Mouse (Mus musculus): ENCODE data around the gene Tmem248. TPM values are rescaled to one million over a fixed set of nuclear protein-coding genes. Genes with fewer than 3 reads are reported as not detected.

The Tmem248 gene
- total RNA-seq, 2 experiments from 2014 or later: 42.3 to 43.3 TPM

DNA sequence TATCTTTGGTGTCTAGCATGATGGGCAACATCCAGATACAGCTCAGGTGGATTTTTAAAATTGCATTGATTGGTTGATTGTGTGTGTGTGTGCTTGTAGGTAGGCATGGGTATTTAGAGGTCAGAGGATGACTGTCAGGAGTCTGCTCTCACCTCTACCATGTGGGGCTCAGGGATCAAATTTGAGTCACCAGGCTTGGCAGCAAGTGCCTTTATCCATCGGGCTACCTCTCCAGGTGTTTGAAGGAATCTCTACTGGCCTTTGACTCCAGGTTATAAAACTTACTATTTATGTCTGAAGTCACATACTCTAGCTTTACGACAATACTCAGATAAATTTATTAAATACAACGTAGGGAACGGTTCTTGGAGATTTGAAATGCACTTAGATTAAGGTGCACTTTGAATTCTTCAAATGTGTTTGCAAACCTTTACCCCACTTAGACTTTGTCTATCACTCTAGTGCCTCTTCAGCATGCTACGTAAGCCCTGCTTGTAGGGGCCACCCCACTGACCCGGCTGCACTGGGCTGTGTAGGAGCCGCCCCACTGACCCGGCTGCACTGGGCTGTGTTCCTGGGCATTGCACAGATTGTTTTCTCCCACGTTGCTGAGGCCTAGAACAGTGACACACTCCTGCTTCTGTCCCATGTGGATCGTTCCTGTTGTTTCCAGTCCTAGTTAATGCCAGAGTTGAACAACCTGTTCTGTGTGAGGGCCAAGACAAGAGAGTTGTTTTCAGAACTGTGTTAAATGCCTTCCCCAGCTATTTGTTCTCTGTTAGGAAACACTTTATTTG is 16.4 kb upstream of the Tmem248 start:
- DNase-seq (ENCODE audit: low spot score in 2 of 2): no peak

DNA sequence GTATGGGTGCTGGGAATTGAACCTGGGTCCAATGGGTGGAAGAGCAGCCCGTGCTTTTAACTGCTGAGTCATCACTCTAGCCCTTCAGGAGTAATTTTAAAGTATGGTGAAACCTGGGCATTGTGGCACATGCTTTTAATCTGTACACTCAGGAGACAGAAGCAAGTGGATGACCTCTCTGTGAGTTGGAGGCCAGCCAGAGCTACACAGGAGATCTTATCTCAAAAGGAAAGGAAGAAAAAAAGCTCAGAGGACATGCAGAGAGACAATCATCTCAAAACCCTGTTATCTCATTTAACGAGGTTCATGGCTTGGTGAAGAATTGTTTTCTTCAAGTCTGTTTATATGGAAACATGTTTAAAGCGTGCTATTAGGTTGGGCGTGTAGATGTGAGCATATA is 12.9 kb upstream of the Tmem248 start:
- DNase-seq (ENCODE audit: low spot score in 2 of 2): no peak

- no peak for DNase-seq (ENCODE audit: low spot score in 2 of 2)
Measured at GRCm38 (mm10) chr5:130204560-130204959, 12.3 kb upstream of the Tmem248 start.

- DNase-seq (ENCODE audit: low spot score in 2 of 2): no peak
Measured at GRCm38 (mm10) chr5:130205441-130206023, 11.3 kb upstream of the Tmem248 start.

DNA sequence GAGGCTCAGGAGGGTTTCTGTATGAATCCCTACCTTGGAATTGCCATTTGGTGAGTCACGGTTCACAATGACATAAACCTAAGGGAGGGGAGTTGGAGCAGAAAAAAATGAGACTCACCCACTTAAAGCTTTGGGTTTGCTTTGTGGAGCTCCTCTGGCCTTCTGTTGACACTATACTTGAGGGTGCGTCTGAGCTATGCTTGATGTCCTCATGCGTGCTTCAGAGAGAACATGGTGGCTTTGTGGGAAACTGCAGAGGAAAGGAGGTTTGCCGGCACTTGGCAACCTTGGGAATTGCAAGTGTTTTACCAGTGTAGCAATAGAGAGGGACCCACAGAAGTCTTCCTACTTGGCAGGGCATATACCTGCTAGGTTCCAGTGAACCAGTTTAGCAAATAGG is 9.6 kb upstream of the Tmem248 start:
- no peak for DNase-seq (ENCODE audit: low spot score in 2 of 2)

DNA sequence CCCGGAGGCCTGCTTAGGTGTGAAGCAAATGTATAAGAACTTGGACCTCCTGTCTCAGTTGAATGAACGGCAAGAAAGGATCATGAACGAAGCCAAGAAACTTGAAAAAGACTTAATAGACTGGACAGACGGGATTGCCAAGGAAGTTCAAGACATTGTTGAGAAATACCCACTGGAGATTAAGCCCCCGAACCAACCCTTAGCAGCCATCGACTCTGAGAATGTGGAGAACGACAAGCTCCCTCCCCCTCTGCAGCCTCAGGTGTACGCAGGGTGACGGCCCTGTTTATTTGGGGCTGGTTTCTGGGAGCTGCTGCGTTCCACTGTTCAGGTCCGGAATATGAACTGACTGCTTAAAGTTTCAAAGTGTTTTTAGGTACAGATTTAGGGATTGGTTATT is 3.9 kb upstream of the Tmem248 start:
- no peak for DNase-seq (ENCODE audit: low spot score in 2 of 2)

- no peak for DNase-seq (ENCODE audit: low spot score in 2 of 2)
Measured at GRCm38 (mm10) chr5:130217406-130217805, 525 bp downstream of the Tmem248 start.

DNA sequence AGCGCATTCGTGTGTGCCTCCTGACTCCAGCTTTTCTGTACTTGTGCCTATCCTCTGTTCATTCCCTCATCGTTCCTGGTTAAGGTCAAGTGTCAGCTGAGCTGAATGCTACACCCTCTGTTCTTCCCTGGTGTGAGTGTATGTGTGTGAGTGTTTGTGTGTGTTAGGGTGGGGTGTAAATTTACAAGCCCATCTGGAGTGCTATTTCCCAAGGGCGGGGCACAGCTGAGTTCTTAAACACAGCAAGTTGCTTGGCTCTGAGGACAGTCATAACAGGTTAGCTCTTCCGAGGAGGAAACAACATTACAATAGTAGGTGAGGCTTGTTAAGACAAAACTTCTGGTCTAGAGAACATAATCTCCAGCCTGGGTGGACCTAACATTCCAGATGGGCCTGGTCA is 1.5 kb downstream of the Tmem248 start:
- DNase-seq (ENCODE audit: low spot score in 2 of 2): no peak

DNA sequence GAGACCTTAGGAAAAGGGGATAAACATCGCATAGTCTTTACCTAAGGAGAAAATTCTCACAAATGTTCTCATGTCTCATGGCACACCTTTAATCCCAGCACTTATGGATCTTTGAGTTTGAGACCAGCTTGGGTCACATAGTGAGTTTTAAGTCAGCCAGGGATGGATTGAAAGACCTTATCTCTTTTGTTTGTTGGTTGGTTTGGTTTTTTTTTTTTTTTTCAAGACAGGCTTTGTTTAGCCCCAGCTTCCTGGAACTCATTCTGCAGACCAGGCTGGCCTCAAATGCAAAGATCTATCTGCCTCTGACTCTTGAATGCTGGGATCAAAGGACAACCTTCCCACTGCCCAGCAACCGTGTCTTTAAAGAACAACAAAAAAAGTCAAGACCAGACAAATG is 4.4 kb downstream of the Tmem248 start:
- DNase-seq (ENCODE audit: low spot score in 2 of 2): no peak

DNA sequence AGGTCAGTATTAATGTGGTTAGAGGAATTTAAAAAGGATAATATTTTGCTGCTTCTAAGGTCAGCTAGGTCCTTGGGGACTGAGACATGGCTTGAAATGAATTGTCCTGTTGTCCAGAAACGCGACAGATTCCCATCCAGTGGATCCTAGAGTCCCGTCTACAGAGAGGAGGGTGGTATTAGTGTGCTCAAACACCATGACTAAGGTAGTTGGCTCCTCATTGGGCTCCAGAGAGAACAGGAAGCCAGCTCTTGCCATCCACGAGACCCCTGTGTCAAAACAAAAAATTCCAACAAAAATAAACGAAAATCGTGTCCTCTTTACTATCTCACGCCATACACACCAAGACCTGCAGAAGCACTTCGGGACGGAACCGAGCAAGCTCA is 4.9 kb downstream of the Tmem248 start:
- DNase-seq (ENCODE audit: low spot score in 2 of 2): no peak

DNA sequence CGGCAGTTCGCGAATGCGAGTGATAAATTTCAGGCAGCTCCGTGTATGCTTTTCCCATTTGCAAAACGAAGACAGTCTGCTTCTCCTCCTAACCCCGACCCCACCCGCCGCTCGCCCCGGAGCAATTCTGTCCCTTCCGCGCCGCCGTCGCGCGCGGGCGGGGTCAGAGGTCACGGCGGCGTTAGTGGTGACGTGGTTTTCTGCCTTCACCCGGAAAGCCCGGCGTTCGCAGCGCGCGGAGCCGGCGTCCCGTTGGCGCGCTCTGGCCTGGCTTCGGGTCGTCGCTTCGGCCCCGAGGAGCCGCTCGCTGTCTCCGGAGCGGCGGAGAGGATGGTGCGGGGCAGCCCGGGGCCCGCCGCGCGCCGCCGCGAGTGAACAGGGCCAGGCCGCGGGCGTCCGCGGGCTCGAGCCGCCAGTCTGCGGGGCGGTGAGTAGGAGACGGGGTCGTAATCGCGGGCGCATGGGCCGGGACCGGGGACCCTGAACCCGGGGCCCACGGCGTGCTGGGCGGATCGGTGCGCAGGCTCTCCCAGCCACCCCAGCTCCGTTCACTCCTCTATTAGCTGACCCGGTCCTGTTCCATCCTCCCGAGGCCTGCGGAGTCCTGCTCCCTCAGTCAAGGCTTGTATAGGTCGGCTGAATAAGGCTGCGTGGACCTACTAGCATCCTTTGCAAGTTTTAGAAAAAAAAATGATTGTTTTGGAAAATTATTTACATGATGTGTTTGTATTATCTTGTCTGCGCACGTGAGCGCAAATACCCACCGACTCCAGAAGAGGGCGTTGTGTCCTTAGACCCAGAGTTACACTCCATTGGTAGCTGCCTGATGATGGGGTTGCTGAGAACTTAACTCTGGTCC is 5.5 kb downstream of the Tmem248 start:
- peak; percentile 91 to 95 for DNase-seq (ENCODE audit: low spot score in 2 of 2)

- DNase-seq (ENCODE audit: low spot score in 2 of 2): no peak
Measured at GRCm38 (mm10) chr5:130226790-130227189, 9.9 kb downstream of the Tmem248 start.

GRCm38 (mm10) chr5:130228120-130228519 is 11.2 kb downstream of the Tmem248 start:
- DNase-seq (ENCODE audit: low spot score in 2 of 2): no peak

DNA sequence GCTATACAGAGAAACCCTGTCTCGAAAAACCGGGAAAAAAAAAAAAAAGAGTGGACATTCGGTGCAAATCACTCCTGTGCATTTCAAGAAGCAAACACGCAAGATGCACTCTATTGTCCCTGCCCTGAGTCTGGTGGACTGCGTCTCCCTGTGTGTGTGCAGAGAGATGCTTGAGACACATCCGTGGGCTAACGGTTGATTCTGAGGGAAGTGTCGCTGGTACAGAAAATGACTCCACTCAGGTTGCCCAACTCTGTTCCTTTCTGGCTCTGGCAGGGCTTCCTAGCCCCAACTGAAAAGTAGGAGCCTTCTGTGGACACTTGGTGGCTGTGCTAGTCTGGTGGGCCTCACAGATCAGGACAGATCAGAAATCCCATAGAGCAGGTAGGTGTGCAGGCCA is 19.4 kb downstream of the Tmem248 start:
- no peak for DNase-seq (ENCODE audit: low spot score in 2 of 2)

DNA sequence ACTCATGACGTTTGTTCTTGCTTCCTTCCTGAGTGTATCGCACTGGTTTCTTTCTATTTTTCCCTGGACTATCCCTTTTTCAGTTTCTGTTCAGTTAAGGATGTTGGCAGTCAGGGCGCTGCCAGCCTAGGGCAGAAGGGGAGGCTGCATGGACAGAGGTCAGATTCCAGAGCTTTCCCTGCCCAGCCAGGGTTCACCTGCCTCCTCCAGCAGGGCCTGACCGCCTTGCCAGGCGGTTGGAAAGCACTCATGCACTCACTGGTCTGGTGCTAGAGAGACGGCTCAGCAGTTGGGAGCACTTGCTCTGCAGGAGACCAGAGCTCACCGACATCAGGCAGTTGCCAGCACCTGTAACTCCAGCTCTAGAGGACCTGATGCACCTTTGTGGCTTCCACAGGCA is 22.4 kb downstream of the Tmem248 start:
- no peak for DNase-seq (ENCODE audit: low spot score in 2 of 2)

GRCm38 (mm10) chr5:130239856-130240255 is 23.0 kb downstream of the Tmem248 start:
- DNase-seq (ENCODE audit: low spot score in 2 of 2): no peak

- no peak for DNase-seq (ENCODE audit: low spot score in 2 of 2)
Measured at GRCm38 (mm10) chr5:130241426-130241825, 24.5 kb downstream of the Tmem248 start.

DNA sequence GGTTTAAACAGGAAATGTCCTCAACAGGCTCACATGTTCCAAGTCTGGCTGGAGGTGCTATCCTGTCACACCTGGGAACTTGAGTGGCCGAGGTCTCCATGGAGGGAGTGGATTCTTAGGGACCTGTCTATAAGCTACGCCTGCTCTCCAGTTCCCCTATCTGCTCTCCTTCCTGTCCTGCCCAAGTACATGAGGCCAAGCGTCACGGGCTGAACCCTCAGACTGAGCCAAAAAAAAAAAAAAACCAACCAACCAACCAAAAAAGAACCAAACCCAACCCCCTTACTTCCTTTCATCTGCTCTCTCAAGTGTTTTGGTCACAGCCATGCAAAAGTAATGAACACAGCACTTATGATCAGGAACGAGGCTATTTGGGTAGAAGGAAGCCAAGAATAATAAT is 30.9 kb downstream of the Tmem248 start:
- no peak for DNase-seq (ENCODE audit: low spot score in 2 of 2)

GRCm38 (mm10) chr5:130254164-130255016 is 37.5 kb downstream of the Tmem248 start:
- DNase-seq (ENCODE audit: low spot score in 2 of 2): peak in 1 of 2 experiments; percentile 37

GRCm38 (mm10) chr5:130255017-130255720 is 38.3 kb downstream of the Tmem248 start, which contains the start of the genes Sbds and Tyw1:
Sbds (minus strand) TSS chr5:130255530.
Tyw1 (plus strand) TSS chr5:130255619.
- DNase-seq (ENCODE audit: low spot score in 2 of 2): peak; percentile 97 to 99

Data from layer of hippocampus, adult 18-20 months (tissue).